Comparison of ENCODE assay signal across 1 mouse cellular context in the genomic region with DNA sequence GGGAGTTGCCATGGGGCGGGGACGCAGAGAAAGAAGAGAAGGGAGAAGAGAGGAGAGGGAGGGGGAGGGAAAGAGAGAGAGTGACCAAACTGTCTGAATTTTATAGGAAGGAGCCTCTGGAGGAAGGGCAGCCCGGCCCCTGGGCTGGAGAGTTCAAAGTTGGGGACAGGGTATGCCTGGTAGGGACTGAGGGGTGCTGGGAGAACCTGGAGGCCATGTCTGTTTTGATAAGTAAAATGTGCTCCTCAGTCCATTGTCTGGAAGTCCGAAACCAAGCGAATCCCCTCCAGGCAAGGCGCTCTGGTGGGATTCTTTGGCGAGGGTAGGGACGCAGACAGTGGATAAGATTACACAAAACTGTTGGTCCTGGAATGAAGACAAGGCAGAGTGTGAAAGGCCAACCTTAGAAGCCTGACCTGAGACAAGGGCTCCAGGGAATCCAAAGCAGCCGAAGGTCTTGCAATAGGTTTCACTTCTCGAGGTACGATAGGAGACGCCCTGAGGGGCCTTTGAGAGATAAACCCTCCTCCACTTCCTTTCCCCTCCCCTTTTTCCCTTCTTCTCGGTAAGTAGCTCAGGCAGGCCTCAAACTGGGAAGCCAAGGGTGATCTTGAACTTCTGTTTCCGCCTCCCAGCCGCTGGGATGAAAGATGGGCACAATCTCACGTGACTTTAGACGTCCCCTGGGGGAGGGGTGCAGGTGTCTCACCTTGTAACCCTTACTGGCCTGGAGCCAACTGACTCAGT.
TF ChIP-seq lines count a peak whose summit lies in the region.

No protein-coding gene starts in this region.

TF ChIP-seq in myocyte, 11 proteins besides CTCF, POLR2A, EP300 and RAD21 (continued from another document):
- TF ChIP-seq TCF12 (IDR thresholded peaks at IDR 0.05; ENCODE audit: insufficient read depth, poor library complexity, severe bottlenecking): no peak
- TF ChIP-seq E2F4 (IDR thresholded peaks at IDR 0.05; ENCODE audit: insufficient read depth): no peak
- no peak for TF ChIP-seq SRF (IDR thresholded peaks at IDR 0.05; ENCODE audit: control insufficient read depth, insufficient read length, low read depth)
